Mouse (Mus musculus) bone marrow, adult 2 months (tissue): ENCODE results near the gene Ccnl1. TPM values are rescaled to one million over a fixed set of nuclear protein-coding genes. Genes with fewer than 3 reads are reported as not detected.

Source experiments
- H3K27ac ChIP-seq: fragments of 200-500 bp; 2 replicates; pipeline ENCODE4 v1.5.1; 2012; ENCODE audit warnings: low read depth, mild to moderate bottlenecking, control low read depth, inconsistent platforms, low read length; ENCODE audit not compliant: control insufficient read depth, poor library complexity, insufficient read depth
- H3K4me1 ChIP-seq: fragments of 200-500 bp; 2 replicates; pipeline ENCODE4 v1.6.1; 2011; ENCODE audit warnings: low read length; ENCODE audit not compliant: control insufficient read depth, insufficient read depth
- H3K4me3 ChIP-seq: fragments of 200-500 bp; replicated peaks from 2 replicates; pipeline ENCODE3; 2011; ENCODE audit warnings: mild to moderate bottlenecking, low read depth, low read length, control low read depth; ENCODE audit not compliant: control insufficient read depth
- CTCF ChIP-seq: fragments of 200-500 bp; IDR thresholded peaks from 2 replicates; pipeline ENCODE4 v1.5.1; 2011; ENCODE audit warnings: low read length, control low read depth; ENCODE audit not compliant: control insufficient read depth, insufficient read depth
- POLR2A ChIP-seq: fragments of 200-500 bp; IDR thresholded peaks from 2 replicates; pipeline ENCODE4 v1.6.1; 2011; ENCODE audit warnings: low read depth, mild to moderate bottlenecking, control low read depth, low read length, borderline replicate concordance; ENCODE audit not compliant: control insufficient read depth
- WGBS: fragments of 180-500 bp; shearing (Covaris S2); methylation state at CpG from one replicate; pipeline ENCODE4 v1.1.7; 2018; 5-methylcytosine and 5-hydroxymethylcytosine counted together
- polyA plus RNA-seq: library from polyadenylated mRNA; stranded (reverse); fragments of >200 nt; gene quantifications from 2 replicates; pipeline ENCODE4 v1.2.4, GENCODE M21; 2011; ENCODE audit warnings: low replicate concordance; ENCODE audit not compliant: missing spikeins, insufficient read depth, insufficient read length

Ccnl1 gene
- polyA plus RNA-seq, 1 experiment = 133 TPM

DNA sequence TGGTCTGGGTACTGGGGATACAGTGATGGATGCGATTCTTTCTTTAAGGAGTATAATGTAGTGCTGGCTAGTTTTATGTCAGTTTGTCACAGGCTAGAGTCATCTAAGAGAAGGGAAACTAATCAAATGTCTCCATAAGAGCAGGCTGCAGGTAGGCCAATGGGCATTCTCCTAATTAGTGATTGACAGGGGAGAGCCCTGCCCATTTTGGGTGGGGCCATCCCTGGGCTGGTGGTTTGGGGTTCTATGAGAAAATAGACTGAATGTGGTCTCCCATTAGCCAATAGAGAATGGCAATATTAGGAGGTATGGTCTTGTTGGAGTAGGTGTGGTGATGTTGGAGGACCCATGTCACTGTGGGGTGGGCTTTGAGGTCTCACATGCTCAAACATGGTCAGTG, 8.3 kb upstream of the Ccnl1 start:
- Histone ChIP-seq H3K27ac (no peak overlapping the region), H3K4me1 (no peaks in the 10 kb centered on the region), H3K4me3 (no peak overlapping the region)
- 92% methylated on average over 1 of the region's 1 CpGs for WGBS
- no peak for TF ChIP-seq POLR2A
- no peak for TF ChIP-seq CTCF

DNA sequence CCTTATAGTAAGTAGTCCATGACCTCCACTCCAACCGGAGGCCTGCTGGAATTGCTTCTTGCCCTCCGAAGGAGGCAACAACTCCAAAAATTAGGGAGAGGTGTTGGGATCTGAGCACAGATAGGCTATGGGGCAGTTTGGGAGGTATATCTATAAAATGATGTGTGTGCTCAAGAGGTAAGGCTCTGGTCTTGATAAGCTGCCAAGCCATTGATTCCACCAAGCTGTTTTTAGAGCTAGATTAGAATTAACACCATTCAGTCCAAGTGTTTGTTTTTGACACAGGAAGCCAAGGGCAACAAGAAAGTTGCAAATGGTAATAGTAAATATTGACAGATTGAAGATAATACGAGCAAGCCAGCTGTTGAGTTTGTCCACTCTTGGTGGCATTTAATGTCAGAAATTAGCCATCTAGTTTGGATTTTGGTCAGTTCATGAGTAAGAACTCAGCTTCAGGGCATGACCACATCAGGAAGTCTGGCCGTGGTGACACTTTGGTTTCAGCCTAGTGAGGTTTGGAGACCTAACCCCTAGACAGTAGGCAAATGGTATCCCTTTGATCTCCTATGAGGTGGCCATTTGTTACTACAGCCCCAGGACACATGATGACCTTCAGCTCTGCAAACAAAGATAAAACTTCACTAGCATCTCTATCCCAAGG, 4.4 kb upstream of the Ccnl1 start:
- TF ChIP-seq POLR2A (no peak), CTCF (no peak)
- Histone ChIP-seq H3K4me1 (no peaks in the 10 kb centered on the region; the same call in 1 of the 2 replicates), H3K4me3 (no peak overlapping the region), H3K27ac (no peak overlapping the region)
- WGBS = 56% methylated on average over 4 of the region's 4 CpGs

DNA sequence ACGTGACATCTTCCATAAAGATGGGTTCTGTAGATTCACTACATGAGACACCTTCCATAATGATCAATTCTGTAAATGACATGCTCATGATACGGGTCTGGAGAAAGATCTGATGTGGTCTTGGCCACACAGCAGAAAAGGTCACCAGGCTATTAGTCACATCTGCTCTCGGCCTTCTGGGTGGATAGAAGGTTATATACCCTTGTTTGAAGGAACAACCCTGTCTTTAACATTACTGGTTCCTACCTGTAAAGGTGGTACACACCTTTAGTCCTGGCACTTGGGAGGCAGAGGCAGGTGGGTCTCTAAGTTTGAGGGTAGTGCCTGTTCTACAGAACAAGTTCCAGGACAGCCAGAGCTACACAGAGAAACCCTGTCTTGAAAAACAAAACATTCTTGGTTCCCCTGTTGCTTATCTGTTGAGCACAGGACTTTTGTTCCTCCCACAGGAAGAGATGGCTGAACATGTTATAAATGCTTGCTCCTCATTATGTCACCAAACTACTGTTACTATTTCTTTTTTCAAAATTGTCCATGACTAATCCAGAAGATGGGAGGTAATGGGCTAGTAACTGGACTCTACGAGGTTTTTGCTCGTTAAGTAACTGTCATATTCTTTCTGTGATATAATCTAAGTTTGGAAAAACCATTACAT, 2.4 kb upstream of the Ccnl1 start:
- TF ChIP-seq CTCF (no peak), POLR2A (no peak)
- no peak overlapping the region for H3K4me3 ChIP-seq
- 66% methylated on average over 5 of the region's 5 CpGs for WGBS
- no peak overlapping the region; the same call in 1 of the 2 replicates for H3K27ac ChIP-seq
- H3K4me1 ChIP-seq = no peaks in the 10 kb centered on the region; the same call in 1 of the 2 replicates

GRCm38 (mm10) chr3:65959416-65960001, 1.5 kb upstream of the Ccnl1 start:
- TF ChIP-seq CTCF (no peak), POLR2A (no peak)
- no peaks in the 10 kb centered on the region; the same call in 1 of the 2 replicates for H3K4me1 ChIP-seq

GRCm38 (mm10) chr3:65958840-65959185, 764 bp upstream of the Ccnl1 start:
- WGBS = 13% methylated on average over 9 of the region's 9 CpGs

More at GRCm38 (mm10) chr3:65959416-65960001, 1.5 kb upstream of the Ccnl1 start:
- no peak overlapping the region for H3K4me3 ChIP-seq
- no peak overlapping the region for H3K27ac ChIP-seq
- WGBS = 85% methylated on average over 3 of the region's 3 CpGs

GRCm38 (mm10) chr3:65957271-65958101, 563 bp downstream of the Ccnl1 start:
- H3K4me3 ChIP-seq = peak overlapping the region; percentile 98
- H3K4me1 ChIP-seq = no peaks in the 10 kb centered on the region; the same call in 1 of the 2 replicates
- under 1% methylated on average over 93 of the region's 94 CpGs for WGBS
- peak overlapping the region; percentile 99 for H3K27ac ChIP-seq
- TF ChIP-seq CTCF (peak; percentile 15; the same call in 1 of the 2 replicates), POLR2A (no peak)

More at GRCm38 (mm10) chr3:65958840-65959185, 764 bp upstream of the Ccnl1 start:
- TF ChIP-seq CTCF = no peak
- no peak for TF ChIP-seq POLR2A
- H3K4me3 ChIP-seq = peak overlapping the region; percentile 98
- H3K4me1 ChIP-seq = no peaks in the 10 kb centered on the region; the same call in 1 of the 2 replicates
- peak overlapping the region; percentile 42; the same call in 1 of the 2 replicates for H3K27ac ChIP-seq

DNA sequence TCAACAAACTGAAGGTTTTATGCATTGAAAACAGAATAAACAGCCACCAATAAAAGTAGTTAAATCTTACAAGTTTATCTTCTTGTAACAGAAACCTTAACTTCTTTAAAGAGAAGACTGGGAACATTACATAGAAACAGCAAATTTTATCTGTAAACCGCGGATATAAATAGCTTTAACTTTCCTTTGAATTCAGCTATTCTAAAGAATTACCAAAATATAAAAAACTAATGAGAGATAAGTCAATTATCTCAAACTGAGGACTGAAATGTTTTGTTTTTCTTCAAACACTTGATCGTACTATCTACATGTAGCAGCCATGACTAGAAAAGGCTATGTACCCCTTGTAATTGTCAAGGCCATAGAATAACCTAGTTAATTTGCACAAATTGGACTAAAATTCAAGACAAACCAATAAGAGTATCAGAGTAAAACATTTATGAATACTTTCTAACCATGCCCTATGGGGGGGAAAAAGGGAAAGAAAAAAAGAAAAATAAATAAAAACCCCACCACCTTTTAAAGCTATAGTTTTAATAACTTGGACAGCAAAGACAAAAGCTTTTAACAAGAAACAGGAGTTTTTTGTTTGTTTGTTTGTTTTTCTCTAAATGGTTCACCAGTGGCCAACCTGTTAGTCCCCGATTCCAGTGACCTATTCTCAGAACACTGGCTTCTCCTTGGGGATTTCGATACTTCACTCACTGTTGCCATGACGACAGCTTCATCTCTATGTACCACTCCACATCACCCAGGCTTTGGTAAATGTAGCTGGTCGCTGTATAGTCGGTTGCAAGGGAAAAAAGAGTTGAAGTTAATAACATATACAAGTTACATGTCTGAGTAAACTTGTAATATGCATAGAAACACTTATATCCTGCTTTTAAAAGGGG, 3.3 kb downstream of the Ccnl1 start:
- peaks cover 3% of the 10 kb centered on the region; the same call in 1 of the 2 replicates for H3K4me1 ChIP-seq
- WGBS = 61% methylated on average over 8 of the region's 8 CpGs
- no peak overlapping the region for H3K27ac ChIP-seq
- TF ChIP-seq POLR2A (no peak), CTCF (no peak)
- no peak overlapping the region for H3K4me3 ChIP-seq
